Mouse (Mus musculus) hindbrain, embryonic 15.5 days (tissue): ENCODE results near the gene Cdc42bpb. TPM values are rescaled to one million over a fixed set of nuclear protein-coding genes. Genes with fewer than 3 reads are reported as not detected.

Experiments
- ATAC-seq: fragments of 200-750 bp; cut with Nextera tagmentation; 2 replicates; pipeline ENCODE4 v1.8.0; 2017; ENCODE audit warnings: low read depth, moderate number of reproducible peaks, moderate TSS enrichment; ENCODE audit not compliant: low FRiP score
- H3K27ac ChIP-seq: fragments of 300-500 bp; sonication (generic); replicated peaks from 2 replicates; pipeline ENCODE4 v1.5.1; 2015; ENCODE audit warnings: mild to moderate bottlenecking, inconsistent platforms
- H3K27me3 ChIP-seq: fragments of 300-500 bp; sonication (generic); 2 replicates; pipeline ENCODE4 v1.6.1; 2015; ENCODE audit warnings: control low read depth, inconsistent platforms
- H3K36me3 ChIP-seq: fragments of 300-500 bp; sonication (generic); 2 replicates; pipeline ENCODE4 v1.6.1; 2015; ENCODE audit warnings: control low read depth, inconsistent platforms
- H3K4me1 ChIP-seq: fragments of 300-500 bp; sonication (generic); replicated peaks from 2 replicates; pipeline ENCODE4 v1.6.1; 2015; ENCODE audit warnings: control low read depth, inconsistent platforms
- H3K4me2 ChIP-seq: fragments of 300-500 bp; sonication (generic); 2 replicates; pipeline ENCODE4 v1.6.1; 2015; ENCODE audit warnings: moderate library complexity, mild to moderate bottlenecking, inconsistent platforms
- H3K4me3 ChIP-seq: fragments of 300-500 bp; sonication (generic); 2 replicates; pipeline ENCODE4 v1.5.1; 2015; ENCODE audit warnings: mild to moderate bottlenecking, inconsistent platforms
- H3K9ac ChIP-seq: fragments of 300-500 bp; sonication (generic); 2 replicates; pipeline ENCODE4 v1.6.1; 2015; ENCODE audit warnings: inconsistent platforms
- H3K9me3 ChIP-seq: fragments of 300-500 bp; sonication (generic); 2 replicates; pipeline ENCODE4 v1.6.1; 2016; ENCODE audit warnings: control low read depth, inconsistent platforms
- WGBS: fragments of 180-500 bp; shearing (Covaris S2); methylation state at CpG from one replicate; pipeline ENCODE4 v1.1.7; 2015; 5-methylcytosine and 5-hydroxymethylcytosine counted together
- polyA plus RNA-seq: library from polyadenylated mRNA; unstranded; fragments of >200 nt; fragmentation: Nextera tagmentation; extraction: Ambion mirVana; gene quantifications from 2 replicates; pipeline ENCODE4 v1.2.1, GENCODE M21; 2015

Cdc42bpb gene
- polyA plus RNA-seq, 1 experiment from 2014 or later: 42.4 TPM

- no peak for ATAC-seq
- H3K9me3 ChIP-seq: no peaks in the 10 kb centered on the region
- peak overlapping the region; percentile 82 for H3K4me3 ChIP-seq
- H3K4me1 ChIP-seq: peaks cover 33% of the 10 kb centered on the region
- no peaks in the 10 kb centered on the region for H3K36me3 ChIP-seq
- peak overlapping the region; percentile 94 for H3K27ac ChIP-seq
- 73% methylated on average over 12 of the region's 12 CpGs for WGBS
- no peak overlapping the region for H3K9ac ChIP-seq
- H3K27me3 ChIP-seq: no peaks in the 10 kb centered on the region
- peak overlapping the region; percentile 62 for H3K4me2 ChIP-seq
These were observed 1.3 kb upstream of the Cdc42bpb start for GRCm38 (mm10) chr12:111378812-111379211.

GRCm38 (mm10) chr12:111377986-111378490 is 520 bp upstream of the Cdc42bpb start:
- peak overlapping the region; percentile 89 for H3K9ac ChIP-seq
- H3K27ac ChIP-seq: peak overlapping the region; percentile 94
- ATAC-seq: peak; percentile 83

GRCm38 (mm10) chr12:111376826-111377331 is 639 bp downstream of the Cdc42bpb start:
- Histone ChIP-seq H3K4me3 (peak overlapping the region; percentile 82), H3K9me3 (no peaks in the 10 kb centered on the region), H3K36me3 (no peaks in the 10 kb centered on the region), H3K4me1 (peaks cover 33% of the 10 kb centered on the region), H3K27ac (peak overlapping the region; percentile 94), H3K27me3 (no peaks in the 10 kb centered on the region), H3K9ac (peak overlapping the region; percentile 89), H3K4me2 (peak overlapping the region; percentile 62)
- peak; percentile 10; the same call in 1 of the 2 replicates for ATAC-seq
- WGBS: 0% methylated on average over 49 of the region's 49 CpGs

More at GRCm38 (mm10) chr12:111377986-111378490, 520 bp upstream of the Cdc42bpb start:
- Histone ChIP-seq H3K4me2 (peak overlapping the region; percentile 62), H3K27me3 (no peaks in the 10 kb centered on the region), H3K36me3 (no peaks in the 10 kb centered on the region), H3K4me3 (peak overlapping the region; percentile 82), H3K4me1 (peaks cover 33% of the 10 kb centered on the region), H3K9me3 (no peaks in the 10 kb centered on the region)
- WGBS: under 1% methylated on average over 32 of the region's 32 CpGs

- Histone ChIP-seq H3K4me2 (peak overlapping the region; percentile 62), H3K9me3 (no peaks in the 10 kb centered on the region), H3K27ac (peak overlapping the region; percentile 94; the same call in 1 of the 2 replicates), H3K36me3 (no peaks in the 10 kb centered on the region), H3K4me1 (peaks cover 33% of the 10 kb centered on the region), H3K9ac (peak overlapping the region; percentile 89), H3K4me3 (peak overlapping the region; percentile 82), H3K27me3 (no peaks in the 10 kb centered on the region)
- WGBS: 28% methylated on average over 6 of the region's 6 CpGs
- ATAC-seq: no peak
These were observed 1.5 kb downstream of the Cdc42bpb start for GRCm38 (mm10) chr12:111376053-111376452.

- peaks cover 33% of the 10 kb centered on the region for H3K4me1 ChIP-seq
- H3K9me3 ChIP-seq: no peaks in the 10 kb centered on the region
- peak overlapping the region; percentile 82 for H3K4me3 ChIP-seq
- no peak for ATAC-seq
- H3K27ac ChIP-seq: no peak overlapping the region
- 66% methylated on average over 12 of the region's 12 CpGs for WGBS
- no peaks in the 10 kb centered on the region for H3K36me3 ChIP-seq
- H3K4me2 ChIP-seq: peak overlapping the region; percentile 62
- H3K9ac ChIP-seq: peak overlapping the region; percentile 89
- H3K27me3 ChIP-seq: no peaks in the 10 kb centered on the region
These were observed 2.0 kb downstream of the Cdc42bpb start for GRCm38 (mm10) chr12:111375559-111375958.

- no peak overlapping the region for H3K9ac ChIP-seq
- WGBS: 79% methylated on average over 10 of the region's 10 CpGs
- no peaks in the 10 kb centered on the region for H3K9me3 ChIP-seq
- H3K27ac ChIP-seq: no peak overlapping the region
- H3K27me3 ChIP-seq: no peaks in the 10 kb centered on the region
- no peaks in the 10 kb centered on the region for H3K36me3 ChIP-seq
- H3K4me2 ChIP-seq: peak overlapping the region; percentile 62
- peaks cover 33% of the 10 kb centered on the region for H3K4me1 ChIP-seq
- ATAC-seq: no peak
- H3K4me3 ChIP-seq: no peak overlapping the region
These were observed 2.8 kb downstream of the Cdc42bpb start for GRCm38 (mm10) chr12:111374727-111375126.

- H3K9ac ChIP-seq: no peak overlapping the region
- ATAC-seq: no peak
- WGBS: 71% methylated on average over 6 of the region's 6 CpGs
- H3K4me1 ChIP-seq: peaks cover 37% of the 10 kb centered on the region
- H3K36me3 ChIP-seq: no peaks in the 10 kb centered on the region
- H3K27ac ChIP-seq: no peak overlapping the region
- no peak overlapping the region for H3K4me2 ChIP-seq
- no peak overlapping the region for H3K4me3 ChIP-seq
- no peaks in the 10 kb centered on the region for H3K9me3 ChIP-seq
- H3K27me3 ChIP-seq: no peaks in the 10 kb centered on the region
These were observed 4.1 kb downstream of the Cdc42bpb start for GRCm38 (mm10) chr12:111373411-111373810.

- no peak overlapping the region for H3K4me2 ChIP-seq
- H3K4me1 ChIP-seq: peaks cover 36% of the 10 kb centered on the region
- ATAC-seq: no peak
- no peak overlapping the region for H3K9ac ChIP-seq
- WGBS: 88% methylated on average over 7 of the region's 7 CpGs
- no peaks in the 10 kb centered on the region for H3K27me3 ChIP-seq
- H3K27ac ChIP-seq: no peak overlapping the region
- H3K36me3 ChIP-seq: no peaks in the 10 kb centered on the region
- H3K4me3 ChIP-seq: no peak overlapping the region
- no peaks in the 10 kb centered on the region for H3K9me3 ChIP-seq
These were observed 5.6 kb downstream of the Cdc42bpb start for GRCm38 (mm10) chr12:111371905-111372304.

GRCm38 (mm10) chr12:111370249-111370648 is 7.3 kb downstream of the Cdc42bpb start:
- Histone ChIP-seq H3K36me3 (no peaks in the 10 kb centered on the region), H3K9ac (no peak overlapping the region), H3K4me3 (no peak overlapping the region), H3K27me3 (no peaks in the 10 kb centered on the region), H3K9me3 (no peaks in the 10 kb centered on the region), H3K27ac (no peak overlapping the region), H3K4me1 (peaks cover 32% of the 10 kb centered on the region), H3K4me2 (no peak overlapping the region)
- ATAC-seq: no peak
- 51% methylated on average over 4 of the region's 4 CpGs for WGBS

- Histone ChIP-seq H3K9me3 (no peaks in the 10 kb centered on the region), H3K36me3 (no peaks in the 10 kb centered on the region), H3K9ac (no peak overlapping the region), H3K27ac (no peak overlapping the region), H3K4me1 (peaks cover 36% of the 10 kb centered on the region), H3K4me2 (no peak overlapping the region), H3K27me3 (no peaks in the 10 kb centered on the region), H3K4me3 (no peak overlapping the region)
- no peak for ATAC-seq
- 83% methylated on average over 7 of the region's 7 CpGs for WGBS
These were observed 10.5 kb downstream of the Cdc42bpb start for GRCm38 (mm10) chr12:111367065-111367464.

GRCm38 (mm10) chr12:111364234-111364633 is 13.3 kb downstream of the Cdc42bpb start:
- no peak overlapping the region for H3K4me3 ChIP-seq
- H3K27ac ChIP-seq: no peak overlapping the region
- 92% methylated on average over 3 of the region's 3 CpGs for WGBS
- no peak overlapping the region for H3K4me2 ChIP-seq
- H3K4me1 ChIP-seq: peaks cover 47% of the 10 kb centered on the region
- H3K9ac ChIP-seq: no peak overlapping the region
- H3K27me3 ChIP-seq: no peaks in the 10 kb centered on the region
- ATAC-seq: no peak
- no peaks in the 10 kb centered on the region for H3K36me3 ChIP-seq
- H3K9me3 ChIP-seq: no peaks in the 10 kb centered on the region

GRCm38 (mm10) chr12:111361319-111362098 is 16.0 kb downstream of the Cdc42bpb start:
- H3K4me2 ChIP-seq: no peak overlapping the region
- peaks cover 56% of the 10 kb centered on the region for H3K4me1 ChIP-seq
- no peak overlapping the region for H3K9ac ChIP-seq
- WGBS: 87% methylated on average over 14 of the region's 14 CpGs
- H3K36me3 ChIP-seq: no peaks in the 10 kb centered on the region
- no peaks in the 10 kb centered on the region for H3K9me3 ChIP-seq
- H3K27me3 ChIP-seq: no peaks in the 10 kb centered on the region
- no peak for ATAC-seq
- no peak overlapping the region for H3K27ac ChIP-seq
- no peak overlapping the region for H3K4me3 ChIP-seq
